Mouse (Mus musculus) heart, embryonic 13.5 days (tissue): ENCODE data around the gene Hyal2. TPM values are rescaled to one million over a fixed set of nuclear protein-coding genes. Genes with fewer than 3 reads are reported as not detected.
A peak's percentile ranks its signal among the peaks of the same experiment; 100 is the strongest.

Experiments used
- ATAC-seq: fragments of 200-750 bp; cut with Nextera tagmentation; 2 replicates; pipeline ENCODE4 v1.8.0; 2017; ENCODE audit warnings: moderate TSS enrichment; ENCODE audit not compliant: insufficient number of reproducible peaks, low FRiP score, low TSS enrichment; ENCODE audit errors: extremely low read depth
- H3K27ac ChIP-seq: fragments of 300-500 bp; sonication (generic); replicated peaks from 2 replicates; pipeline ENCODE4 v1.5.1; 2015; ENCODE audit warnings: moderate library complexity, mild to moderate bottlenecking, inconsistent platforms
- H3K27me3 ChIP-seq: fragments of 300-500 bp; sonication (generic); replicated peaks from 2 replicates; pipeline ENCODE4 v1.6.1; 2015; ENCODE audit warnings: mild to moderate bottlenecking, inconsistent platforms
- H3K36me3 ChIP-seq: fragments of 300-500 bp; sonication (generic); 2 replicates; pipeline ENCODE4 v1.6.1; 2015; ENCODE audit warnings: mild to moderate bottlenecking, inconsistent platforms
- H3K4me1 ChIP-seq: fragments of 300-500 bp; sonication (generic); 2 replicates; pipeline ENCODE4 v1.6.1; 2015; ENCODE audit warnings: inconsistent platforms
- H3K4me2 ChIP-seq: fragments of 300-500 bp; sonication (generic); 2 replicates; pipeline ENCODE4 v1.6.1; 2015; ENCODE audit warnings: inconsistent platforms, mild to moderate bottlenecking, moderate library complexity
- H3K4me3 ChIP-seq: fragments of 300-500 bp; sonication (generic); 2 replicates; pipeline ENCODE4 v1.5.1; 2015; ENCODE audit warnings: moderate library complexity, mild to moderate bottlenecking, inconsistent platforms
- H3K9ac ChIP-seq: fragments of 300-500 bp; sonication (generic); 2 replicates; pipeline ENCODE4 v1.6.1; 2015; ENCODE audit warnings: inconsistent platforms, mild to moderate bottlenecking, moderate library complexity
- H3K9me3 ChIP-seq: fragments of 300-500 bp; sonication (generic); 2 replicates; pipeline ENCODE4 v1.6.1; 2016; ENCODE audit warnings: inconsistent platforms
- WGBS: fragments of 180-500 bp; shearing (Covaris S2); methylation state at CpG from one replicate; pipeline ENCODE4 v1.1.7; 2015; ENCODE audit warnings: mixed read lengths; 5-methylcytosine and 5-hydroxymethylcytosine counted together
- polyA plus RNA-seq: library from polyadenylated mRNA; unstranded; fragments of >200 nt; fragmentation: Nextera tagmentation; extraction: Ambion mirVana; gene quantifications from 2 replicates; pipeline ENCODE4 v1.2.1, GENCODE M21; 2015

Hyal2 gene
- polyA plus RNA-seq, 1 experiment from 2014 or later = 94.0 TPM

GRCm38 (mm10) chr9:107547026-107547425 is 20.7 kb upstream of the Hyal2 start, which contains the start of gene Zmynd10:
Gene Zmynd10 (plus strand): TSS chr9:107547298.
- H3K27ac ChIP-seq = 0 out of 2 replicates have a peak within 1 kb of the TSS, but pooled peaks have one; percentile 12
- H3K27me3 ChIP-seq = peaks cover 39% of the 10 kb centered on the region
- no peaks in the 10 kb centered on the region for H3K9me3 ChIP-seq
- H3K4me1 ChIP-seq = peaks cover 38% of the 10 kb centered on the region
- 5% methylated on average over 20 of the region's 20 CpGs for WGBS
- peak within 1 kb of the TSS; percentile 20 for H3K4me3 ChIP-seq
- H3K9ac ChIP-seq = peak within 1 kb of the TSS; percentile 63
- peaks cover 23% of the 10 kb centered on the region for H3K36me3 ChIP-seq
- H3K4me2 ChIP-seq = peak within 1 kb of the TSS; percentile 61
- no peak for ATAC-seq

GRCm38 (mm10) chr9:107547957-107548356 is 19.8 kb upstream of the Hyal2 start:
- Histone ChIP-seq H3K36me3 (peaks cover 23% of the 10 kb centered on the region), H3K4me3 (no peak overlapping the region), H3K4me2 (no peak overlapping the region), H3K9ac (no peak overlapping the region), H3K27me3 (peaks cover 45% of the 10 kb centered on the region), H3K9me3 (no peaks in the 10 kb centered on the region), H3K27ac (no peak overlapping the region), H3K4me1 (peaks cover 39% of the 10 kb centered on the region)
- ATAC-seq = no peak
- 74% methylated on average over 5 of the region's 5 CpGs for WGBS

GRCm38 (mm10) chr9:107548820-107549219 is 18.9 kb upstream of the Hyal2 start:
- Histone ChIP-seq H3K36me3 (peaks cover 17% of the 10 kb centered on the region), H3K27ac (no peak overlapping the region), H3K4me1 (peaks cover 46% of the 10 kb centered on the region), H3K4me2 (no peak overlapping the region), H3K4me3 (no peak overlapping the region), H3K9ac (no peak overlapping the region), H3K27me3 (peaks cover 46% of the 10 kb centered on the region), H3K9me3 (no peaks in the 10 kb centered on the region)
- 82% methylated on average over 10 of the region's 10 CpGs for WGBS
- ATAC-seq = no peak

- WGBS = 80% methylated on average over 20 of the region's 20 CpGs
- Histone ChIP-seq H3K27ac (no peak overlapping the region), H3K36me3 (peaks cover 10% of the 10 kb centered on the region), H3K4me3 (no peak overlapping the region), H3K27me3 (peaks cover 46% of the 10 kb centered on the region), H3K4me2 (no peak overlapping the region), H3K9me3 (no peaks in the 10 kb centered on the region), H3K9ac (no peak overlapping the region), H3K4me1 (peaks cover 48% of the 10 kb centered on the region)
- ATAC-seq = no peak
These were observed 18.3 kb upstream of the Hyal2 start for GRCm38 (mm10) chr9:107549297-107550074.

GRCm38 (mm10) chr9:107550491-107551116 is 17.1 kb upstream of the Hyal2 start:
- Histone ChIP-seq H3K36me3 (no peaks in the 10 kb centered on the region), H3K27me3 (peaks cover 46% of the 10 kb centered on the region), H3K4me2 (peak overlapping the region; percentile 96), H3K27ac (peak overlapping the region; percentile 51; the same call in 1 of the 2 replicates), H3K4me1 (peaks cover 50% of the 10 kb centered on the region), H3K9me3 (no peaks in the 10 kb centered on the region), H3K9ac (peak overlapping the region; percentile 83), H3K4me3 (peak overlapping the region; percentile 58)
- WGBS = 35% methylated on average over 23 of the region's 23 CpGs
- no peak for ATAC-seq

- H3K36me3 ChIP-seq = no peaks in the 10 kb centered on the region
- H3K4me1 ChIP-seq = peaks cover 57% of the 10 kb centered on the region
- H3K9me3 ChIP-seq = no peaks in the 10 kb centered on the region
- peak within 1 kb of the TSS; percentile 83 for H3K9ac ChIP-seq
- ATAC-seq = 0 out of 2 replicates have a peak, but pooled peaks have one; percentile 0
- WGBS = 1% methylated on average over 62 of the region's 63 CpGs
- H3K4me3 ChIP-seq = peak within 1 kb of the TSS; percentile 58
- peak within 1 kb of the TSS; percentile 96 for H3K4me2 ChIP-seq
- peaks cover 46% of the 10 kb centered on the region for H3K27me3 ChIP-seq
- peak within 1 kb of the TSS; percentile 51 for H3K27ac ChIP-seq
These were observed 16.4 kb upstream of the Hyal2 start, which contains the start of gene Rassf1 for GRCm38 (mm10) chr9:107551117-107551889. Gene Rassf1 (plus strand): TSS chr9:107551555.

- ATAC-seq = no peak
- Histone ChIP-seq H3K9ac (peak overlapping the region; percentile 83), H3K27me3 (peaks cover 46% of the 10 kb centered on the region), H3K36me3 (peaks cover 6% of the 10 kb centered on the region), H3K27ac (peak overlapping the region; percentile 51), H3K9me3 (no peaks in the 10 kb centered on the region), H3K4me1 (peaks cover 58% of the 10 kb centered on the region), H3K4me3 (peak overlapping the region; percentile 58), H3K4me2 (peak overlapping the region; percentile 96)
- WGBS = 16% methylated on average over 8 of the region's 8 CpGs
These were observed 15.8 kb upstream of the Hyal2 start for GRCm38 (mm10) chr9:107551890-107552355.

- ATAC-seq = no peak
- Histone ChIP-seq H3K9me3 (no peaks in the 10 kb centered on the region), H3K27me3 (peaks cover 41% of the 10 kb centered on the region), H3K4me3 (peak overlapping the region; percentile 86), H3K4me2 (peak overlapping the region; percentile 96), H3K27ac (no peak overlapping the region), H3K4me1 (peaks cover 56% of the 10 kb centered on the region), H3K36me3 (peaks cover 15% of the 10 kb centered on the region), H3K9ac (peak overlapping the region; percentile 88)
- 77% methylated on average over 5 of the region's 5 CpGs for WGBS
These were observed 14.9 kb upstream of the Hyal2 start for GRCm38 (mm10) chr9:107552690-107553393.

- Histone ChIP-seq H3K4me1 (peaks cover 56% of the 10 kb centered on the region), H3K27ac (peak overlapping the region; percentile 99), H3K36me3 (peaks cover 24% of the 10 kb centered on the region), H3K9me3 (no peaks in the 10 kb centered on the region), H3K27me3 (peaks cover 32% of the 10 kb centered on the region), H3K4me2 (peak overlapping the region; percentile 96), H3K9ac (peak overlapping the region; percentile 88), H3K4me3 (peak overlapping the region; percentile 86)
- WGBS = 8% methylated on average over 37 of the region's 37 CpGs
- ATAC-seq = peak; percentile 17; the same call in 1 of the 2 replicates
These were observed 14.0 kb upstream of the Hyal2 start for GRCm38 (mm10) chr9:107553541-107554318.

GRCm38 (mm10) chr9:107554319-107554825 is 13.4 kb upstream of the Hyal2 start:
- under 1% methylated on average over 53 of the region's 53 CpGs for WGBS
- Histone ChIP-seq H3K4me1 (peaks cover 56% of the 10 kb centered on the region), H3K9me3 (no peaks in the 10 kb centered on the region), H3K27ac (peak overlapping the region; percentile 99), H3K36me3 (peaks cover 30% of the 10 kb centered on the region), H3K27me3 (peaks cover 25% of the 10 kb centered on the region), H3K4me2 (peak overlapping the region; percentile 96), H3K4me3 (peak overlapping the region; percentile 86), H3K9ac (peak overlapping the region; percentile 95)
- ATAC-seq = peak; percentile 88
